Mouse (Mus musculus): ENCODE measurements around the gene Ctss.

GRCm38 (mm10) chr3:95516614-95517041, 10.0 kb upstream of the Ctss start:
- TF ChIP-seq POLR2A (IDR thresholded peaks at IDR 0.05; ENCODE audit: control insufficient read depth, low read depth, low read length) (no peak), CTCF (IDR thresholded peaks at IDR 0.05; ENCODE audit: control insufficient read depth, insufficient read depth, insufficient replicate concordance, low read depth, low read length) (no peak)
